Mouse (Mus musculus) macrophage (primary cell): ENCODE data around the gene Eif3j1. TPM values are rescaled to one million over a fixed set of nuclear protein-coding genes. Genes with fewer than 3 reads are reported as not detected.
"Not testable (repeated sequence)": the region's sequence is repeated elsewhere in the genome, so short reads cannot be mapped to it uniquely, and the experiment has no call there.

Source experiments
- H3K27ac ChIP-seq: fragments of 350-480 bp; formaldehyde crosslinking; 2 replicates; pipeline ENCODE4 v1.9.0; 2021
- H3K36me3 ChIP-seq: fragments of 350-480 bp; formaldehyde crosslinking; 2 replicates; pipeline ENCODE4 v1.9.0; 2021; ENCODE audit errors: inconsistent target
- H3K4me3 ChIP-seq: fragments of 350-480 bp; formaldehyde crosslinking; 2 replicates; pipeline ENCODE4 v1.9.0; 2021; ENCODE audit errors: inconsistent target
- H3K79me2 ChIP-seq: fragments of 350-480 bp; formaldehyde crosslinking; 2 replicates; pipeline ENCODE4 v1.9.0; 2021; ENCODE audit errors: inconsistent target
- WGBS: methylation state at CpG from one replicate; pipeline ENCODE4 v1.1.7; 2026; ENCODE audit warnings: inconsistent platforms; ENCODE audit not compliant: missing documents; 5-methylcytosine and 5-hydroxymethylcytosine counted together
- polyA plus RNA-seq: library from polyadenylated mRNA; stranded (reverse); fragments of 250-400 nt; gene quantifications from 3 replicates; pipeline ENCODE4 v1.2.4, GENCODE M21; 2018; ENCODE audit warnings: inconsistent platforms

Eif3j1 gene
- polyA plus RNA-seq, 1 experiment from 2014 or later = 23.0 TPM

- 91% methylated on average over 7 of the region's 8 CpGs for WGBS
- peaks cover 65% of the 10 kb centered on the region for H3K36me3 ChIP-seq
- no peak overlapping the region for H3K4me3 ChIP-seq
- no peak overlapping the region for H3K27ac ChIP-seq
- no peaks in the 10 kb centered on the region; the same call in 1 of the 2 replicates for H3K79me2 ChIP-seq
Observed at GRCm38 (mm10) chr2:122066241-122066640, 37.9 kb downstream of the Eif3j1 start.

GRCm38 (mm10) chr2:122069144-122069912, 41.0 kb downstream of the Eif3j1 start:
- no peak overlapping the region for H3K27ac ChIP-seq
- H3K4me3 ChIP-seq = no peak overlapping the region
- H3K36me3 ChIP-seq = peaks cover 63% of the 10 kb centered on the region
- WGBS = 85% methylated on average over 6 of the region's 6 CpGs
- H3K79me2 ChIP-seq = no peaks in the 10 kb centered on the region

GRCm38 (mm10) chr2:122069922-122070321, 41.6 kb downstream of the Eif3j1 start:
- Histone ChIP-seq H3K27ac (no peak overlapping the region), H3K79me2 (no peaks in the 10 kb centered on the region), H3K4me3 (no peak overlapping the region), H3K36me3 (peaks cover 63% of the 10 kb centered on the region)
- WGBS = 25% methylated on average over 5 of the region's 5 CpGs

- Histone ChIP-seq H3K27ac (no peak overlapping the region), H3K4me3 (no peak overlapping the region), H3K36me3 (peaks cover 88% of the 10 kb centered on the region), H3K79me2 (no peaks in the 10 kb centered on the region)
- WGBS = 97% methylated on average over 7 of the region's 7 CpGs
Observed at GRCm38 (mm10) chr2:122081728-122082456, 53.5 kb downstream of the Eif3j1 start.

- Histone ChIP-seq H3K4me3 (no peak overlapping the region), H3K79me2 (no peaks in the 10 kb centered on the region), H3K27ac (no peak overlapping the region), H3K36me3 (peaks cover 90% of the 10 kb centered on the region)
- WGBS = 95% methylated on average over 4 of the region's 4 CpGs
Observed at GRCm38 (mm10) chr2:122086446-122086845, 58.1 kb downstream of the Eif3j1 start.

- WGBS = 98% methylated on average over 4 of the region's 4 CpGs
- peaks cover 90% of the 10 kb centered on the region for H3K36me3 ChIP-seq
Observed at GRCm38 (mm10) chr2:122093844-122094243, 65.5 kb downstream of the Eif3j1 start.

GRCm38 (mm10) chr2:122097686-122098085, 69.3 kb downstream of the Eif3j1 start:
- WGBS = 92% methylated on average over 5 of the region's 5 CpGs
- H3K36me3 ChIP-seq = peaks cover 92% of the 10 kb centered on the region
- not testable (repeated sequence) for H3K27ac ChIP-seq, H3K4me3 ChIP-seq, H3K79me2 ChIP-seq

More at GRCm38 (mm10) chr2:122093844-122094243, 65.5 kb downstream of the Eif3j1 start:
- H3K27ac ChIP-seq = no peak overlapping the region
- H3K79me2 ChIP-seq = no peaks in the 10 kb centered on the region
- no peak overlapping the region for H3K4me3 ChIP-seq

- Histone ChIP-seq H3K79me2 (peaks cover 23% of the 10 kb centered on the region; the same call in 1 of the 2 replicates), H3K27ac (no peak overlapping the region), H3K4me3 (no peak overlapping the region), H3K36me3 (peaks cover 81% of the 10 kb centered on the region)
Observed at GRCm38 (mm10) chr2:122102070-122102469, 73.7 kb downstream of the Eif3j1 start.

Other genes with a start within 250 kb of the Eif3j1 start
- gene Frmd5, start 221.5 kb upstream of the Eif3j1 start, polyA plus RNA-seq = not detected in 3 replicates
- gene Casc4, start 161.6 kb upstream of the Eif3j1 start, polyA plus RNA-seq = 0.06 TPM in 2 of 3 replicates, not detected in the other
- gene Ctdspl2, start 72.5 kb upstream of the Eif3j1 start, polyA plus RNA-seq = 13.3 to 21.4 TPM (median 15.2 TPM) in 3 replicates
- not detected in 3 replicates for gene Mageb3, start 72.5 kb upstream of the Eif3j1 start, polyA plus RNA-seq
- 19.6 to 24.9 TPM (median 23.6 TPM) in 3 replicates for gene Spg11, start 89.8 kb downstream of the Eif3j1 start, polyA plus RNA-seq
- gene B2m, start 119.1 kb downstream of the Eif3j1 start, polyA plus RNA-seq = 8,759 to 13,911 TPM (median 12,544 TPM) in 3 replicates
- 0.07 to 0.12 TPM in 2 of 3 replicates, not detected in the other for gene Trim69, start 132.2 kb downstream of the Eif3j1 start, polyA plus RNA-seq
- gene Patl2, start 157.6 kb downstream of the Eif3j1 start, polyA plus RNA-seq = 0.40 to 0.81 TPM in 2 of 3 replicates, not detected in the other
- not detected in 3 replicates for gene Terb2, start 157.7 kb downstream of the Eif3j1 start, polyA plus RNA-seq
- 37.5 to 135 TPM (median 99.9 TPM) in 3 replicates for gene Sord, start 206.2 kb downstream of the Eif3j1 start, polyA plus RNA-seq